Mouse (Mus musculus) megakaryocyte, embryonic 14.5 days (primary cell): ENCODE data around the gene Ogt.

ENCODE experiments used
- FLI1 ChIP-seq: IDR thresholded peaks from 2 replicates; pipeline ENCODE4 v1.6.1; 2012; ENCODE audit warnings: low read length, inconsistent platforms, mixed read lengths
- GATA1 ChIP-seq: IDR thresholded peaks from 3 replicates; pipeline ENCODE4 v1.6.1; 2012; ENCODE audit warnings: mixed read lengths, low read length, inconsistent platforms, borderline replicate concordance

- TF ChIP-seq GATA1, result no peak
- TF ChIP-seq FLI1, result no peak
These were observed at the start of gene Ogt for GRCm38 (mm10) chrX:101639741-101640166.
